Mouse (Mus musculus) urinary bladder, adult 2 months (tissue): Measurements from ENCODE around the gene Ppp1r3a. TPM values are rescaled to one million over a fixed set of nuclear protein-coding genes. Genes with fewer than 3 reads are reported as not detected.
"Not testable (repeated sequence)": the region's sequence is repeated elsewhere in the genome, so short reads cannot be mapped to it uniquely, and the experiment has no call there.

Source experiments
- DNase-seq: peaks from one replicate; pipeline ENCODE4 v3.0.0; 2022; ENCODE audit warnings: low spot score
- polyA plus RNA-seq: library from polyadenylated mRNA; depleted of rRNA; stranded (reverse); fragments of >200 nt; gene quantifications from 2 replicates; pipeline ENCODE4 v1.2.3, GENCODE M21; 2012; rRNA removed

Ppp1r3a gene
- polyA plus RNA-seq = 0.12 and 0.25 TPM in 2 replicates

DNA sequence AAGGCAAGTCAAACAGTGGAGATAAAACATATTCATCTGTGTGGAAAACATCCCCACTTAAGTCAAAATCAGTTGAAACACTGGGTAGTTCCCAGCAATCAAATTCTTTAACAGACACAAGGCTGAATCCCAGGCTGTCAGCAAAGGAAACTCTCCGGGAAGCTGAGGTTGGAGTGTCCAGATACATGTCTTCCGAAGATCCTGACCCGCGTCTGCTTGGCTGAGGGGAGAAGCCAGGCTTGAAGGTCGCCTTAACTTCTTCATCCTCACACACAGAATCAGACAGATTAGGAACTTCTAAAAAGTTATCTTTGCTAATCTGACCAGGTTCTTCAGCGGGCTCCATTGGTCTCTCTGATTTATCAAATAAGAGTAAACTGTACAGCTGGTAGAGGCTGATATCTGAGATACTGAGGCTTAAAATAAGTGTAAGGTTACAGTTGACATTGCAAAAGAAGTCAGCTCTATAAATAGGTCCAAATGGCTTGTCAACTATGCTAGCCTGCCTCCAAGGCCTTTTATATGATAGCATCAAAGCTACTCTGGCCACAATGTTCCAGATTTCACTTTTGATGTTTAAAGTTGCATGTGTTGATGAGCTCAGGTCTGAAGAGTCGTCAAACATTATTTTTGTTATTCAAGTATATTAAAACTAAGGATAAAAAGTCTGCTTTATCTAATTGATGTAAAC is at the start of gene Ppp1r3a:
TSS of gene Ppp1r3a (minus strand) at position 374 of the 691 bp plus-strand sequence.
- DNase-seq = no peak

DNA sequence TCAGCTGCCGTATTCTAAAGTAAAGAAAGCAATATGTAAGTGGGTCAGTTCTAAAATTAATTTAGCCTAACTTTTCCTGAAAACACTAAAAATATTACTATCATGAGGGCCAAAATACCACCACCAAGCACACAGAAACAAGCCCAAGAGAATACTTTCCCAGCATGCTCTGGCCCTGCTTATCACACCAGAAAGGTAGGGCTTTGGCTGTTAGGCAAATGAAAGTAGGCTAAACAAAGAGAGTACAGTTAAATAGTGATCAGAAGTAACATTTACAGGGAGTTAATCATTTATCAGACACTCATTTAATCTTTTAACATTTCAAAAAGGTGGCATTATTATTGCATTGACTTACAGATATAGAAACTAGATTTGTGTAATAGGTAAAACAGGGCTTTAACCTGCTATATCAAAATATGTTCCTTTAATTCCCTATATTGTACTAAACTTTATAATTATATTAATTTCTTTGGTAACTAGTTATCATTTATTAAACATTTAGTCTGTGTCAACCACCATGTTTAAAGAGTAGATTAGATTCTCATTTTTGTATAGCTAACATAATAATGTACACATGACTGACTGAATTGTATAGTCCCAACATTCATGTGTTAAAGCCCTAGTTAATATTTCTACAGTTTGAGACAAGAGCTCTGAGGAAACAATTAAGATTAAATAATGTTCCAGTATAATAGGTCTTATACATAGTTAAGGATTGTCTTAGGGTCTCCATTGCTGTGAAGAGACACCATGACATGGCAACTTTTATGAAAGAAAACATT is 32.3 kb upstream of the Ppp1r3a start:
- DNase-seq = no peak

- no peak for DNase-seq
Observed at GRCm38 (mm10) chr6:14777920-14778319, 22.8 kb upstream of the Ppp1r3a start.

- no peak for DNase-seq
Observed at GRCm38 (mm10) chr6:14771717-14772116, 16.6 kb upstream of the Ppp1r3a start.

- no peak for DNase-seq
Observed at GRCm38 (mm10) chr6:14757486-14757885, 2.4 kb upstream of the Ppp1r3a start.

GRCm38 (mm10) chr6:14753512-14753911 is 1.6 kb downstream of the Ppp1r3a start:
- no peak for DNase-seq

- DNase-seq = no peak
Observed at GRCm38 (mm10) chr6:14752211-14752610, 2.9 kb downstream of the Ppp1r3a start.

- no peak for DNase-seq
Observed at GRCm38 (mm10) chr6:14747000-14747399, 8.1 kb downstream of the Ppp1r3a start.

DNA sequence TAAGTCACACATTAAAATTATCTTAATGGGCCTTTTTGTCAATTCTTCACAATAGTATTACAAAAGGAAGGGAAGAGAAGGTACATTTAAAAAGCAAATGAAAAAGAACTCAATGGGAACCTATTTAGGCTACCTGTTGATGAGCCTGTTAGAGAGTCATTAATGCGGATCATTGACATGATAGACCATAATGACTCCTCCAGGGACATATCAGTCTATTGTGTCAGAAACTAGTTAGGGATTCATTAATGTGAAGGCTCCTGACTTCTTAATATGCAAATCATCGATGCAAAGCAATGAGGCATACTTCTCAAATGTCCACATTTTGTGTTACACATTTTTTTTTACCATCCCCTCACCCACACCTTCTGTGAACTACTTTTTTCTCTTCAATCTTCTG is 19.1 kb downstream of the Ppp1r3a start:
- DNase-seq = no peak

DNA sequence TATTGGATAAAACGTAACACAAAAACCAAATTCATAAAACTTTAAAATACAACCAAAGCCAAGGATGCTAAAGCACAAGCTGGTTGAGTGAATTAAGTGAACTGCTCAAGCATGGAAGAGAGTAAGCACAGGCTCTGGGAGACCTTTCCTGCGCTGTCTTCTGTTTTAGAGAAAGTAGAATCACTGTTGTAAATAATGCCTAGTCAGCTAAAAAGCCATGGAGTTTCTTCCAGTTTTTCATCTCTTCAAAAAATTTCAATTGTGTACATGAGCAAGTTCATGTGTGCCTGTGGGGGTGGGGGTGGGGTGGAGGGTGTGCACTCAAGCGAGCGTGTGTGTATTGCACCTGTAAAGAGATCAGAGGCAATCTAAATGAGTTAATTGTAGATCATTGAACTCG is 24.1 kb downstream of the Ppp1r3a start:
- DNase-seq = no peak

DNA sequence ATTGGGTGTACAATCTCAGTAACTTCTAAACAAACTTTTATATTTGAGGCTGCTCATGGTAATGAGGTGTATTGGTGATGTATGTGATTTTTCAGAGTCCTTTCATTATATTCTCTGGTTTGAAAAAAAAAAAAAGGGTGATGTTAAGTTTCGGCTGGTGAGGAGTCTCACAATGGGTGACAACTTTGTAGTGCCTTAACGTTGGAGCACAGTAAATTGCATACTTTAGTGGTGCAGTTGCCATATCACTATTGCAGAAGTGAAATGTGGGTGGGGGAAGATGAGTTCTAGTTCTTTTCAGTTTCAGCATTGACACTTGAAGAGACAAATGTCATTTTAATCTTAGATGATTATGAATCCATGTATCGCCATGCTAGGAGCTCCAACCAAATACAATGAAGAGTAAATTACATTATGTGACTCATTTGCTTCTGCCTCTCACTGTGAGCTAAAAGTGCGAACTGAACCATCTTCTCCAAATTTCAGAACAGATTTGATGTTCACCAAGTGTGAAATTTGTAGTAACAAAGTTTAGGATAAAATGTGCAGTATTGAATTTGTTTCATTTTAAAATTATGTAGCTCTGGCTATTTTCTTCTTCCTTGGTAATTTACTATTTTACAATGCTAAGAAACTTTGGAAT is 34.2 kb downstream of the Ppp1r3a start:
- DNase-seq = no peak

DNA sequence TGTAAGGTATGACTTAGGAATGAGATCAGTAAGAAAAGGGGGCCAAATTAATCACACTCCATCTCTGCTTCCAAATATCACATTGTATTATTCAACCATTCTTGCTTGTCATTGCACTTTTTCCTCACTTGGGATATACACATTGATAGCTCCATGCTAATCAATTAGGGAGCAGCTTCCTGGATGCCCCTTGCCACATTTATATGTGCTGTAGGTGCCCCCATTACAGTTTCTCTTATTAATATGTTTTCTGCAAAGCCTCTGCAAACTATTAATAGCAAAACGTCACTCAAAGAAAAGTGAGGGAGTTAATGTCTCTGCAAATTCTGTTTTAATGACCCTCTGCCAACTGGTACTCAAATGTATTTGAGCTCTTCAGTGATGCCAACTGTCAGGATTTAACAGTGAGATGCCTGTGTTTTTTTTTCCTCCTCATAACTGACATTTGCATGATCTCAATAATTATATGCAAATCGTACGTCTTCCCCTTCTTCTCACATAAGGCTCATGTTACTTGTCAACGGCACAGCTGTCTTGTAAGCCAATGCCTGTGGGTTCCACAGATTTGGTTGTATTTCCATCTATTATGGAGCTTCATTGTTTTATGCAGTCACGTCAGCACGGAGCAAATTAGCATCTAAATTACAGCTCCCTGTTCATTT is 34.8 kb downstream of the Ppp1r3a start:
- no peak for DNase-seq

- no peak for DNase-seq
Observed at GRCm38 (mm10) chr6:14715129-14715989, 39.7 kb downstream of the Ppp1r3a start.

DNA sequence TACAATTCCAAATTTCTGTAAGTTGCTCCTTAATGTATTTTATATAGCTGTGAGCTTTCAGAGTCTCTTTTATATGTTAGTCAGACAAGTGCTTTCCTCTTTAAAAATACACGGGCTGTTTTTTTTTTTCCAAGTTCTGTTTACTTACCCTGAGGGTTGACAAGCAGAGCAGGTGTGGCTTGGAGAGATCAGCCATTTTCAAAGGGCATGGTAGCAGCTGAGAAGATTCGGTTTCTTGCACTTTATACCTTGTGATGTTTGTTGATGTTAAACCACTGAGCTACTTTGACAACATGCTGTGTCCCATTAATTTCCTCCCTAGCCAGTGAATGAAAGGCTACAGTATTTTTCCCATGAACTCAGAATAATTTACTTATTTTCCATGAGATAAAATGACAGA is 42.9 kb downstream of the Ppp1r3a start:
- DNase-seq = no peak

GRCm38 (mm10) chr6:14700030-14700429 is 55.0 kb downstream of the Ppp1r3a start:
- DNase-seq = no peak

DNA sequence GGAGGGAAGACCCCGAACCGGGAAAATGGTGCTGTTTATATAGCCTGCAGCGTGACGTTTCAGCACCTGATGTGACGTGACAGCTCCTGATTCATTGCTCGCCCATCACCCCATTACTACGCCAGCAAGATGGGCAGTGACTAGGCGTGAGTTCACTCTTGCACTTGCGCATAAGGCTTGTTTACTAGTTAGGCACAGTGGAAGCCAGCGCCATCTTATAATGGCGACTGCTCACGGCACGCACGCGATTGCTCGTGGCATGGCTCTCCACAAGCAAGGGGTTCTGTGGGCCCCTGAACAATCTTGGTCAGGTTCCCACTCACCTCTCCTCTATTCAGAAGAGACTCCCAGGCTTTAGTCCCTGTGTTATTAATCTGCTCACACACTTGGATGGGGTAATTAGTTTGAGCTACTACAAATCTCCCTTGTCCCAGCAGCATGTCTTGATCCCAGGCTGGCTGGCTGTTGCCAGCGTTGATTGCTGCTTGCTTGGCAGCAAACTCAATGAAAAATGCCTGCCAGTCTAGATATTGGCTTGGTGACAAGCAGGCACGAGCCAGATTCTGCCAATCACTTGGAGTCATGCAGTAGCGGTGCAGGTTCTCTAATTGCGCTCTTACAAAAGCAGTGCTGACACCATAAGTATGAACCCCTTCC is 75.7 kb downstream of the Ppp1r3a start:
- DNase-seq = not testable (repeated sequence)

DNA sequence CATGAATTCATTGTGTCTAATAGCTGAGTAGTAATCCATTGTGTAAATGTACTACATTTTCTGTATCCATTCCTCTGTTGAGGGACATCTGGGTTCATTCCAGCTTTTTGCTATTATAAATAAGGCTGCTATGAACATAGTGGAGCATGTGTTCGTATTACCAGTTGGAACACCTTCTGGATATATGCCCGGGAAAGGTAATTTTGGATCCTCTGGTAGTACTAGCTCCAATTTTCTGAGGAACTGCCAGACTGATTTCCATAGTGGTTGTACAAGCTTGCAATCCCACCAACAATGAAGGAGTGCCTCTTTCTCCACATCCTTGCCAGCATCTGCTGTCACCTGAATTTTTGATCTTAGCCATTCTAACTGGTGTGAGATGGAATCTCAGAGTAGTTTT is 86.1 kb downstream of the Ppp1r3a start:
- DNase-seq = not testable (repeated sequence)

- not testable (repeated sequence) for DNase-seq
Observed at GRCm38 (mm10) chr6:14667651-14668050, 87.4 kb downstream of the Ppp1r3a start.
